Mouse (Mus musculus): ENCODE measurements around the gene Tada1.

The Tada1 gene

DNA sequence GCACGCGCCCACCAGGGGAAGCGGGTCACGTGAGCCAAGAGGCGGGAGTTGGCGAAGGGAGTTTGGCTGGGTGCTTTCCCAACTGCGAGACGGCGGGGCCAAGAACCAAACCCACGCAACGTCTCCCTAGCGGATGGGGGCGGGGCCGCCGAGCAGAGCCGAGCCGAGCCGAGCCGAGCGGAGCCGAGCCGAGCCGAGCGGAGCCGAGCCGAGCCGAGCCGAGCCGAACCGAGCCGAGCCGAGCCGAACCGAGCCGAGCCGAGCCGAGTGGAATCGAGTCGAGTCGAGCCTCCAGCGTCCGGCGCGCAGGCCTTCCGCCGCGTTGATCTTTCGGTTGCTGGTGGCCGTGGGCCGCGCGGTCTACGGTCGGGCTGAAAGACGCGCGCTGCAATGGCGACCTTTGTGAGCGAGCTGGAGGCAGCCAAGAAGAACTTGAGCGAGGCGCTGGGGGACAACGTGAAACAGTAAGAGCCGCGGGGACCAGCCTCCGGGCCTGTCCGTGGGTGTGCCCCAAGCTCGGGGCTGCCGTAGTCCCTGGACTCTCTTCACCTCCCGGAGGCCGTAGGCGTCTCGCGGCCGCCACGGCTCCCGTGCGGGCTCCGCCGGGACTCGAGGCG, at the start of gene Tada1:
Gene Tada1, plus strand, starts transcription at position 85 of the 617 bp plus-strand sequence.
- peak; percentile 66 for DNase-seq (ENCODE audit: low read depth)

DNA sequence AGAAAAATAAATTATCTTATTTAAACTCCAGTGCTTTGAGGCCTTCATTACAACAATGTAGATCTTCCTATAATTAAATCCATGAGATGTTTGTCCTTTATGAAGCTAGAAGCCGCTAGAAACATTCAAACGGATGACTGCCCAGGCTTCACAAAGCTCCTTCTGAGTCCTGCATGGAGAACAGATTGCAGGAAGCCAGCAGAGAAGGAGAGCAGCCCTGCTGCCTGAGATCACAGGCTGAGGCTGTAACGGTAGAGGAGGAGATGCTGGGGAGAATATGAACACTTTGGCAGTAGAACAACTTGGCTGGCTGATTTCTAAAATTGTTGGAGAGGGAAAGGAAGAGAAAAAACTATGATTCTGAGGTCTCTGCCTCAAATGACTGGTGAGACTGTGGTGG, 48.1 kb upstream of the Tada1 start:
- no peak for DNase-seq (ENCODE audit: low read depth)

DNA sequence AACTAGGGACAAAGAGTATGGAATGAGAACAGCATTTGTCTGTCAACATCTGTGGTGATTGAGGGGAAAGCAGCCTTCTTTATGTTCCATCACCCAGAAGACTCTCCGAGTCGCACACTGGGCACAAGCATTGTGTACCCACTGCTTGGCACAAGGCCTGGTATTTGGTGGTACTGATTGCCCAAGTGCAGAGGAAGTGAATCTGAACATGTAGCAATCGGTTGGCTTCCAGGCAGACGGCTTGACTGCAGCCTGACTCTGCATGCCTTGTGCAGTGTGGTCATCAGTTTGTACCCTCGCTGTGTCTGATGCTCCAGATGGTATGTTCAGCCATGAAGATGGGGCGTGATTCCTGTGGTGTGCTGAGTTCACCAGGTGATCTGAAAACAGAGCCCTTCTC, 39.8 kb upstream of the Tada1 start:
- DNase-seq (ENCODE audit: low read depth) = peak; percentile 10

DNA sequence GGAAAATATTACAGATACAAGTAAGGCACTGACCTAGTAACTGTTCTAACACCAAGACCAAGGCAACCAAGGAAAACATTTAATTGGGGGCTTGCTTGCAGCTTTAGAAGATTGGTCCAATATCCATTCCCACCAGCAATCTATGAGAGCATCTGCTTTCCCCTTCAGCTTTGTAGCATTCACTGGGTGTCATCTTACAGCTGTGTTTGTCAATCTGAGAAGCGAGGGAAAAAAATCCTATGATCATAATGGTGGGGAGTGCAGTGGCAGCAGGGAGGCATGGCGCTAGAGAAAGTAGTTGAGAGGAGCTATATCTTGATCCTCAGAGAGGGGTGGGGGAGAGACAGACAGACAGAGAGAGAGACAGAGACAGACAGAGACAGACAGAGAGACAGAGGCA, 36.8 kb upstream of the Tada1 start:
- DNase-seq (ENCODE audit: low read depth) = no peak

DNA sequence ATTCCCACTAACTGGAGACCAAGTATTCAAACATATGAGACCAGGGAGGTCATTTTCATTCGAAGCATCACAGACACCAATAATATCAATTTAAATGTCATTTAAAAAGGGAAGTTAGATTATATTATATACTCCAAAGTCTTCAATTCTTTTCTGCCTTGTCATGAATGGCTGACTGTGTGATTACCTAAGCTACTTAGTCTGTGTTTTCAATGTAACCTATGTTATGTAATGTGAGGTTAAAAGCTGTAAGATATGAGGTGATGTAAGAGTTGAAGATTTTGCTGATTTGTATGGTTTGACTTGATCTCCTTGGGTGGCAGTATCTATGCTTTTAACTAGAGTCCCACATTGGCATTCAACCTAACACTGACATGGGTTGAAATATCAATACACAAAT, 36.4 kb upstream of the Tada1 start:
- no peak for DNase-seq (ENCODE audit: low read depth)

DNA sequence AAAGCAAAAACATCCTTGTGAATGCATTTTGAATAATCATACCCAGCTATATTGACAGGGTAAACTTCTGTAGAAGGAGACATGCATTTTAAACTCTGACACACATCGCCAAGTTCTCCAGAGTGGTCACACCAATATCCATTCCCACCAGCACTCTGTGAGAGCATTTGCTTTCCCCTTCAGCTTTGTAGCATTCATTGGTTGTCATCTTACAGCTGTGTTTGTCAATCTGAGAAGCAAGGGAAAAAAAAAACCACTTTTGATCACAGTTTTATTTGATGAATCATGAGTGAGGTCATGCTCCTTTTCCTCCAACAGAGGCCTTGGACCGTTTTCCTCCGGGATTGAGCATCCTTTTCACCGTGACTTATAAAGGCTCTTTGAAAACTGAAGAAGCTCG, 35.3 kb upstream of the Tada1 start:
- DNase-seq (ENCODE audit: low read depth) = no peak

DNA sequence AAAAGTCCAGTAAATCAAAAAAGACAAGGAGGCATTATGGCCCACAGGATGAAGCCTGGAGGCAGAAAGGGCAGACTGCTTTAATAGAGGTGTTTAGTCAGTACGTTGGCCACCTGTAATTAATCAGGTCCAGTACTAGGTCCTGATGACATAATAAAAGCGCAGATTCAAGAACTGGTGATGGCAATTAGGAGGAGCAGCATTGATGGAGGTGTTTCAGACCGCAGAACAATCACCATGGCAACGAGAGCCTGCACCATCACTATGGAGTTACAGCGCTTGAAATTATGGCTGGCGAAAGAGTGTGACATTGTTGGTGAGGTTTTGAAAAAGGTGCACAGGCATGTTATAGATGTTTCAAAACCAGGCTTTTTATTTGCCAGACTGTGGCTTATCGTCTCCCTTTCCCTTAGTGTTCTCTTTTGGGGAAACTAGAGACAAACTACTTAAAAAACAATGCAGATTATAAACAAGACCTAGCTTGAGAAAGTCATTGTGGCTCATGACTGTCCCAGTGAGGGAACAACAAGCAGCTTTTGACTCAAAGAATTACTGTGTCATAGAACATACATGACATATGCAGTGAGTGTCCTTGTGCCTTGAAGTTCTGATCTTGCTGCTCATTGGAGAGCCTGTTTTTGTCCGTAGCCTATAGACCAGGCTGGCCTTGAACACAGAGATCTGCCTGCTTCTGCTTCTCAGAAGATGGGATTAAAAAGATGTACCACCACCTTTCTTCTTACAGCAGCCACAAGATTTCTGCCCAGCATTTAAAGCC, 34.4 kb upstream of the Tada1 start:
- no peak for DNase-seq (ENCODE audit: low read depth)

DNA sequence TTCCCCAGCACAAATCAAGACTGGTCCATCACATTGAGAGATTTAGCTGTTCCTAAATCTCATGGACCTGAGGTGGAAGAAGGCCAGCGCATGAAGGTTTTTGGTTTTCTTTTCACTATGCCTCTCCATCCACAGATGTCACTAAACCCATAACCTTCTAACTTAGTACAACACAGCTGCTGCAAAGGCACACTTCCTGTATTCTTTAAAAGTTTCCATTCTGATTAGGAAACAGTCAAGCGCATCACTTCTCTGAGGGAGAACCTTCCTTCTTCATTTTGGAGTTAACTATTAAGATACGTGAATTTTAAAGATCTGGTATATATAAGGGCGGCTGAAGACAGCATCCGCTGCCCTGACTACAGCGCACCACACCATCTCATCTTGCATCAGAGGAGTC, 33.3 kb upstream of the Tada1 start:
- no peak for DNase-seq (ENCODE audit: low read depth)

DNA sequence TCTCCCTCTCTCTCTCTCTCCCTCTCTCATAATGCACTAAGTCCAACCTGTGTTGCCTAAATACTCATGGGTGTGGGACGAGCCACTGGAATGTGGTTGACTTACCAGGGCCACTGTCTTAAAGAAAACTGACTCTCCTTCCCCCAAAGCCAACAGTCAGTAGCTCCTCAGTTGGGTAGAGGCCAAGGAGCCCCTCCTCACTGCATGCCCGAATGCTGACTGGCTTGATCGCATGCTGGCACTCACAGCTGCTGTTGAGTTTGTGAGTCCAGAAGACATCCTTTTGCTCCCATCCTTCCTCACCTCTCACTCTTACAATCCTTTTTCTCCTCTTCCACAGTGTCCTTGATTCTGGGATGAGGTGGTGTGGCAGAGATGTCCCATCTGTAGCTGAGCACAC, 32.0 kb upstream of the Tada1 start:
- DNase-seq (ENCODE audit: low read depth) = no peak

DNA sequence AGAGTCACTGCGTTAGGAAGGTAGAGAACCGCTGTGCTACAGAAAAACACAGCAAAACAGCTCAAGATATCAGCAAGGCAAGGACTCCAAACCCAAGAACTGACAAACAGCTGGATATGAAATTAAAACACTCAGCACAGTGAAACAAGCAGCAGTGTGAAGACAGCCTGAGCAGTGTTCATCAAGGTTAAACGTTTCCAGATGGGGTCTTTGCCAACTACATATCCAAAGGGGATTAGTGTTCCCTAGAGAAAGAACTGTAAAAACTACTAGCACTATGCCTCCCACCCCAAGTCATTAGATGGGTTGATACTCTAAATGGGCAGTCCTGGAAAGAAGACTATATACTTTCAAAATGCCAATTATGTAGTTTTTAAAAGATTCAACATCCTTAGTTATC, 29.6 kb upstream of the Tada1 start:
- DNase-seq (ENCODE audit: low read depth) = no peak

DNA sequence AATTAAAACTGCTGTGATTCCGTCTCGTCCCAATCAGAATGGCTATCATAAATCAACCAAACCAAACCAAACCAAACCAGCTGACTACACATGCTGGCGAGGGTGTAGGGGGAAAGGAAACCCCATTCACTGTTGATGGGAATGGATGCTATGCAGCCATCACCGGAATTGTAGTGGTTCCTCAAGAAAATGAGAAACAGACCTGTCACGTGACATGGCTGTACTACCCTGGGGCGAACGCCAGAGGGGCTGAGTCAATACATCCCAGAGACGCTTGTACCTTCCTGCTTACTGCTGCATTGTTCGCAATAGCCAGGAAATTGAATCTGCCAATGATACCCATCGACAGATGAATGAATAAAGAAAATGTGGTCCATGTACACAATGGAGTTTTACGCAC, 29.1 kb upstream of the Tada1 start:
- DNase-seq (ENCODE audit: low read depth) = no peak

DNA sequence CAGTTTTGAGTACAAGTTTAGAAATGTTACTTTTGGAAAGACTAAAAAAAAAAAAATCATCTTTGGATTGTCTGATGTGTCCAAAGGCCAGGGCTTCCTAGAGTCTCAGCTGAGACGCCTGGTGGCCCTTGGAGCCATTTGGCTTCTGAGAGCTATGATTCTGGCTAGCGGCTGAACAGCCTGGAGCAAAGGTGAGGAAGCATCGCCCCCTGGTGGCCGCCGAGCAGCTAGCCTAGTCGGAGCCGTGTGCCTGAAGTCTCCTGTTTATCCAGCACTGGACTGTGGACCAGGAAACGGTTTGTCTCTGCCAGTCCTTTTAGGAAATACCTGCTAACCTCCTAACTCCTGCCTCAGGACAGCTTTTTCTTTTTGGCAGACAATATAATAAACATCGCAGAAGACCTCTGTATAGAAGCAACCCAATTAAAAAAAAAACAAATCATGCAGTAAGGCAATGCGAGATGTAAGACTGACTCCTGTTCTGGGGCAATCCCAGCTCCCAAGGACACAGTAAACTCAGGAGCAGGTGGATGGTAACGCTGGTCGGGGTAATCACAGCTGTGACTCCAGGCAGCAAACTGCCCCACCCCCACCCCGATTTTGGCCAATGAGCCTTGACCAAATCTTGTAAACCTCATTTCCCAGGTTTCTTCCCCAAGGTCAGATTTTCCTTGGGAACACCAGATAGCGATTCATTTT, 18.6 kb upstream of the Tada1 start:
- no peak for DNase-seq (ENCODE audit: low read depth)

DNA sequence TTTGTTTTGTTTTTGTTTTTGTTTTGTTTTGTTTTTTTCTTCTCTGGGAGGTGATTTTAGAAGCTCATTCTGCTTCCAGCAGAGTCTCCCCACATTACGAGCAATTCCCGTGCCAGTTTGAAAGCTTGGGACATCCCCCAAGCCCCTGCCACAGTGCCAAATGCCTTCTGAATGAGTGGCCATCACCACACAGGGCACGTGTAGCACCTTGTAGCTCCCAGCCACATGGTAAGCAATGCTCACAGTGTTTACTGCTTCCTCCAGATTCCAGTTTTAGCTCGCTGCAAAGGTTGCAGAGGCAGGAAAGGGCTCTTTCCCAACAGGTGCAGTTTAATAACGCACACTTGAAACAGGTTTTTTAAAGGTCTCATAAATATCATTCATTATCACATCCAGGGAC, 18.0 kb upstream of the Tada1 start:
- no peak for DNase-seq (ENCODE audit: low read depth)

DNA sequence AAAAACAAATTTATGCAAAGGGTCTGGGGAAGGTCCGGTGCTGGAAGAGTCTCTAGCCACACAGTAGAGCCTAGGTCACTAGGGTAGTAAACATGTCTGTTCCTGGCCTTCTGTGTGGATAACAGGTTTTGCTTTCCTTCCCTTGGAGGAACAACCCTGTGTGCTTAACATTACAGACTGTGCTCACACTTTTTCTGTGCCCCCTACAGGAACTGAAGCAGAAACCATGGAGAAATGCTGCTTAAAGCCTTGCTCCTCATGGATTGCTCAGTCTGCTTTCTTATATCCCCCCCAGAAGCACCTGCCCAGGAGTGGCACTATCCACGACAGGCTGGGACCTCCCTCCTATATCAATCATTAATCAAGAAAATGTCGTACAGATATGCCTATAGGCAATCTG, 17.1 kb upstream of the Tada1 start:
- no peak for DNase-seq (ENCODE audit: low read depth)

DNA sequence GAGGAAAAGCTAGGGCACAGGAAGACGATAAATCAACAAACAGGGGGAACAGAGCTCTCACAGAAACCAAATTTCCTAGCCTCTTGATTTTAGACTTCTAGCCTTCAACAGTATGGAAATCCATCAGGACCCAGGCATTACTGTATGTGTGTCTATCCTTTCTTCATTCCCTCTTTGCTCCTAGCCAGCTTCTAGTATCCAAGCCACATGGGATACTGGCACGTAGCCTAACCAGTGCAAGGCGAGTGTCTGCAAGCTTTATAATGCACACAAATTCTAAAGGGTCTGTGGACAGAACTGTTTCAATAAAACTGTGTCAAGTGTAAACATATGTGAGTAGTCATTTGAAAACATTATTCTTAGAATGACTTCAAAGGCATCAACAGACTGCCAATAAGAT, 16.2 kb upstream of the Tada1 start:
- DNase-seq (ENCODE audit: low read depth) = no peak

DNA sequence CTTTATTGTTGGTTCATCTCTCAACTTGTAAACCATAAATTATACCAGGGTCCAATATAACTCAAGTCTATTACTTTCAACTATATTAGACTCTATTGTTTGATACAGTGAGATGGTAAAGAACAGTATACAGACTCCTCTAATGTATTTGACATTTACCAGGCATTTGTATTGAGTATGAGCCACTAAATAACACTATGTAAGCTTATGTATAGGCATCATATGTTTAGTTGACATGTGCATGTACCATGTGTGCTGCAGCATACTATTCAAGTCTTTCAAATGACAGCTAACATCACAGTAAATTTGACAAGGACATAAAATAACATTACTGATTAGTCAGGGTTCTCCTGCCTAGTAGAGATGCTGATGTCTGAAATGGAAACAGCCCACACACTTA, 15.8 kb upstream of the Tada1 start:
- no peak for DNase-seq (ENCODE audit: low read depth)

DNA sequence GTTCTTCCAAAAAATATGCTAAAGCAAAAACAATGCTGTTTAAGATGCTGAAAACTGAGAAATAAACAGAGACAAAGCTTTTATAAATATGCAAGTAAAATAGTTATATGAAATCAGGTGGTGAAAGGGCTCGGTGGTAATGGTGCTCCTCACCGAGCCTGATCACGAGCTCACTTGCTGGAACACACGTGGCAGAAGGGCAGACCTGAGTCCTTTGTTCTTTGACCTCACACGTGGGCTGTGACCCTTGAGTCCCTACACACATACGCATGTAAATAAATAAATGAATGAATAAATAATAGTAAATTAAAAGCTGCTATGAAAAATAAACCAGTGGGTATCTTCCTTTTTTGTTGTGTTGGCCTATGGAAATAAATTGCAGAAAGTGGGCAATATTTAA, 1.7 kb upstream of the Tada1 start:
- DNase-seq (ENCODE audit: low read depth) = no peak

DNA sequence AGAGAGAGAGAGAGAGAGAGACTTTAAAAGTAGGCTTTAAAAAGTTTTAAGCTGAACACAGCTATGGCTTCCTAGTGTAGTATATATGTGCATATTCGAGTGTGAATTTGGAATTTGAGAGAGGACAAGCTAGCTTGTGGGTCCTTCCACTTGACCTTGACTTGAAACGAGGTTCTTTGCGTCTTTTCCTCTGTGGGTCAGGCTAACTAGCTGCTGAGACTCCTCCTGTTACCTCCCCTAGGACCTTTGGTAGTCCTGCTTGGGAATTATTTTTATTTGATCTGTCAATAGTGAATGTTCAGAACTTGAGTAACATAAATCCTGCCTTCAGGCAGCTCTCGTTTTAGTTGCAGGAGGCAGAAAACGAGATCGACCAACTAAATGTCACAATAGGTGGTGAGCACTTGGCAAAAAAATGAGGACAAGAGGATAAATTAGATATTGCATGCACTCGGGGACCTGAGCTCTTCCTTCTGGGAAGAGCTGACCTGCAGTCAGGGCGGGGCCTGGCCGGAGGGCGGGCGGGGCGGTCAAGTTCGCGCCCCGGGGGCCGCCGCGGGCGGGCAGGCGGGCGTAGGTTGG, 375 bp upstream of the Tada1 start:
- DNase-seq (ENCODE audit: low read depth) = no peak

DNA sequence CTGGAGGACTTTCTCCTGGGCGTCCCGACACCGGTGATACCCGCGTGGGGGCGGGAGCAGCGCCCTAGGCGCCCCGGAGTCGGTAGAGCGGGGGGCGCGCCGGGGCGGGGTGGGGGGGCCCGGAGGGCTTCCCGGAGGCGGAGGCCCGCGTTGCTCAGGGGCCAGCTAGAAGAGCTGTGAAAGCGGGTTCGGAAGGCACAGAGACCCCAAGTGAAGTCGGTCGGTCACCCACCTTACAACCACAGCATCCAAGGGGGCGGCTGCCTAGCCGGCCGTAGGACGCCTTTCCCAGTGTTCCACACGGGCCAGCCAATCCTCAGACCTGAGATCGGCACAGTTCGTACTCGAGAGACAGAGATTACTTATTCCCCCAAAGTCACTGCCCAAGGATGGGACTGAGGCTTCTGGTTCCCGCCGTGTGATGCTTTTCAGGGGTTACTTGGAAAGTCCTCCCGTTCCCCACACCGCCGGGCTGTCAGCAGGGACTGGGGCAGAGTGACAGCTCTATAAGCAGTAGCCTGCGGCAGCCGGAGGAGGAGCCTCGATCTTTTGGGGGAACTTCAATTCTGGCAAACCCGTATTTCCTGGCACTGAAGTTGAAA, 834 bp downstream of the Tada1 start:
- peak; percentile 58 for DNase-seq (ENCODE audit: low read depth)

DNA sequence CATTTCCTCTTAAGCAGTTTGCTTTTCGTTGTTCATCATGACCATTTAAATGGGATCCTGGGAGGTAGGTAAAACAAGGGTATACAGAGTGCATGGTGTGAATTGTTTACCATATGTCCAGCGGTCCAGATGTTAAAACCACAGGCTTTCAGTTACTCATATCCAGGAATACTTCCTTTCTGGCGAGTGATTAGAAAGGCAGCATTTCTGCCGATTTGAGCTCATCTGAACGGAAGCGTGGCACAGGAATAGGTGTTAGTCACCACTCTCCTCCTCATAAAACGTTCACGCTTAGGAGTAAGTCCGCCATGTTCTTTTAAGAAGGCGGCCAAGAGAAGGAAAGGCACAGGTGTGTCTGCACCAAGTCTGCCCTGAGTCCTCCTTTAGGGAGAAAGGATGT, 2.4 kb downstream of the Tada1 start:
- no peak for DNase-seq (ENCODE audit: low read depth)

DNA sequence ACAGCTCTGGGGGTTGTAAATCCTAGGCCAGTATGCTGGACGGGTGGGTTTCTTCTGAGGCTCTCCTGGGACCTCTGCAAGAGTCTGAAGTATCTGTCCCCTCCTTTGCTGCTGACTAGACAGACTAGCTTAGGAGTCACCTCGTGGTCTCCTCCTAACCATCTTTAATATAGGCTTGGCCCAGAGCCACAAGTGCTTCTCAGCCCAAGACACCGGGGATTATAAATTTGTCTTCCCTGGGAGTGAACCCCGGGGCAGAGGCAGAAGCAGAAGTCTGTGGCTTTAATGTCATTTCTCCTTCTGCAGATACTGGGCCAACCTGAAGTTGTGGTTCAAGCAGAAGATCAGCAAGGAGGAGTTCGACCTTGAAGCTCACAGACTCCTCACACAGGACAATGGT, 2.9 kb downstream of the Tada1 start:
- no peak for DNase-seq (ENCODE audit: low read depth)

DNA sequence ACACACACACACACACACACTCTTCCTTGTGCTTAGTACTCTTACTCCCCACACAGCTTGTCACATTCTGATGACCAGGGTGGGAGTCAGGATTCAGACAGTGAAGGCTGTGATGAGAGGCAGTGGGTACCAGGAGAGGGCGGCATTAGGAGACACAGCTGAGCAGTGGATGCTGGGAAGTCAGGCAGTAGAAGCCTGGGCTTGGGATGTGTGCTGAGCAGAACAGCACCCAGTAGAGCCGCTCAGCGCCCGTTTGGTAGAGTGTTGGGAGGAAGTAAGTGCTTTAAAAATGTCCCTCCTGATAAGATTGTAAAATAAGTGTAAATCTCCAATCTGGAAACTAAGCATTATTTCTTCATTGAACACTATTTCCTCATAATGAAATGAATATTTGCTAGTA, 3.7 kb downstream of the Tada1 start:
- no peak for DNase-seq (ENCODE audit: low read depth)

DNA sequence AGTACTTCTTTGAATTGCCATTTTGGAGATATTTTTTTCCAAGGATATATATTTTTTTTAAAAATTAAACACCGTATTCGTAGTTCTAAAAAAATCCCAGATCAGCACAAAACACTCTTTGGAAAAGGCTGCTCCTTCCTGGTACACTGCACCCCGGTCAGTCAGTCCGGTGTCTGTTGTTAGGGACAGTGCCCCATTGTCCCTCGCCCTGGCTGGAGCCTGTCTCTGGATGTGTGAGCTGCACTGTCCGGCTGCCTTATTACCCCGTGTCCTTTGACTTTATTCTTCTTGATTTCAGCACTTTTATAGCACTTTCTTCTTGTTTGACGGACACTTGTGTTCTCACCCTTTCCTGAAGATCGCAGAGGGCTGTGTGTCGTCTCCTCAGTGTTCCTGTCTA, 5.7 kb downstream of the Tada1 start:
- DNase-seq (ENCODE audit: low read depth) = no peak

All from c-Kit-positive CD71-negative TER-119-negative erythroid progenitor cells, embryonic 14.5 days (primary cell).